Mouse (Mus musculus): ENCODE results near the gene Tpi1.

DNA sequence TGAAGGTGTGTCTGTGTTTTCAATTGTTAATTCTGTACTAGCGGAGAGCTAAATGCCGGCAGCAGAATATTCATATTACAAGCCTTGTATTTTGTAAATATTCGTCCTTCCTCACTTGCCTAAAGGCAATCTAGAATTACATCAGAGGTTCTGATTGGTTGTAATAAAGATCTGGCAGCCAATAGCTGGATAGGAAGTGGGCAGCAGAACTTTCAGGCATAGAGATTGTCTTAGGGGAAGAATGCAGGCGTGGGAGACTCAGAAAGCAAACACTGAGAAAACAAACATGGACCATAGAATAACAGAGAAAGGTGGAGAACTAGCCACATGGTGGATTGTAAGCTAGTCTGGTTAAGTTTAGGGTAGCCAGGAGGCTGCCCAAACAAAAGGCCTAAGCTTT is 24.0 kb downstream of the Tpi1 start:
- TF ChIP-seq CHD2 (IDR thresholded peaks at IDR 0.05; ENCODE audit: low read depth, low read length), result no peak
- TF ChIP-seq ZC3H11A (IDR thresholded peaks at IDR 0.05; ENCODE audit: borderline replicate concordance, low read depth, low read length), result no peak
- TF ChIP-seq MAFK (IDR thresholded peaks at IDR 0.05; ENCODE audit: insufficient read depth, low read depth, low read length), result no peak
- no peak for TF ChIP-seq ZNF384 (IDR thresholded peaks at IDR 0.05; ENCODE audit: low read depth, low read length)
- no peak for TF ChIP-seq HCFC1 (IDR thresholded peaks at IDR 0.05; ENCODE audit: borderline replicate concordance, insufficient read depth, low read length)
